Mouse (Mus musculus): ENCODE measurements around the gene Golm1.
A peak's percentile ranks its signal among the peaks of the same experiment; 100 is the strongest.
"Not testable (repeated sequence)": the region's sequence is repeated elsewhere in the genome, so short reads cannot be mapped to it uniquely, and the experiment has no call there.

The Golm1 gene

GRCm38 (mm10) chr13:59592058-59592457 is 83.6 kb downstream of the Golm1 start:
- not testable (repeated sequence) for DNase-seq (ENCODE audit: low read depth, low spot score)

- DNase-seq (ENCODE audit: low read depth, low spot score) = no peak
Observed at GRCm38 (mm10) chr13:59590691-59591090, 84.9 kb downstream of the Golm1 start.

- DNase-seq (ENCODE audit: low read depth, low spot score) = no peak
Observed at GRCm38 (mm10) chr13:59589672-59590071, 85.9 kb downstream of the Golm1 start.

GRCm38 (mm10) chr13:59587201-59587600 is 88.4 kb downstream of the Golm1 start:
- no peak for DNase-seq (ENCODE audit: low read depth, low spot score)

GRCm38 (mm10) chr13:59585648-59586005 is 90.0 kb downstream of the Golm1 start:
- DNase-seq (ENCODE audit: low read depth, low spot score) = peak; percentile 33

GRCm38 (mm10) chr13:59584947-59585647 is 90.5 kb downstream of the Golm1 start, which contains the start of the genes Agtpbp1 and Naa35:
TSS of gene Agtpbp1 (minus strand) at chr13:59585227.
TSS of gene Naa35 (plus strand) at chr13:59585259.
- DNase-seq (ENCODE audit: low read depth, low spot score) = peak; percentile 99
